Mouse (Mus musculus) macrophage (primary cell): Measurements from ENCODE around the gene Ddx41. TPM values are rescaled to one million over a fixed set of nuclear protein-coding genes. Genes with fewer than 3 reads are reported as not detected.
"Not testable (repeated sequence)": the region's sequence is repeated elsewhere in the genome, so short reads cannot be mapped to it uniquely, and the experiment has no call there.

ENCODE experiments used
- H3K27ac ChIP-seq: fragments of 350-480 bp; formaldehyde crosslinking; 2 replicates; pipeline ENCODE4 v1.9.0; 2021
- H3K36me3 ChIP-seq: fragments of 350-480 bp; formaldehyde crosslinking; 2 replicates; pipeline ENCODE4 v1.9.0; 2021; ENCODE audit errors: inconsistent target
- H3K4me3 ChIP-seq: fragments of 350-480 bp; formaldehyde crosslinking; 2 replicates; pipeline ENCODE4 v1.9.0; 2021; ENCODE audit errors: inconsistent target
- H3K79me2 ChIP-seq: fragments of 350-480 bp; formaldehyde crosslinking; 2 replicates; pipeline ENCODE4 v1.9.0; 2021; ENCODE audit errors: inconsistent target
- WGBS: methylation state at CpG from one replicate; pipeline ENCODE4 v1.1.7; 2026; ENCODE audit warnings: inconsistent platforms; ENCODE audit not compliant: missing documents; 5-methylcytosine and 5-hydroxymethylcytosine counted together
- polyA plus RNA-seq: library from polyadenylated mRNA; stranded (reverse); fragments of 250-400 nt; gene quantifications from 3 replicates; pipeline ENCODE4 v1.2.4, GENCODE M21; 2018; ENCODE audit warnings: inconsistent platforms
- total RNA-seq, 78 experiments: library from RNA; depleted of rRNA; stranded (reverse); fragments of 250-400 nt; gene quantifications; 1 replicate in 9 of 78; 2 replicates in 24 of 78; 3 replicates in 43 of 78; 4 replicates in 2 of 78; pipeline ENCODE4 v1.2.4; 2018; ENCODE audit warnings: inconsistent platforms in 56 of 78

Gene Ddx41
- 10 to 100 TPM; 19.8 to 71.7 (median 52.5) TPM for total RNA-seq (2018; cell fraction: chromatin; rRNA removed)
- total RNA-seq (2018; cell fraction: cytosol; rRNA removed) = 10 to 100 TPM; 17.2 to 29.8 (median 24.8) TPM
- 10 to 100 TPM; 12.5 to 45.6 (median 25.3) TPM for total RNA-seq (2018; cell fraction: nucleus; rRNA removed)
- 26.5 to 32.5 TPM (median 27.1 TPM) in 3 replicates for polyA plus RNA-seq

DNA sequence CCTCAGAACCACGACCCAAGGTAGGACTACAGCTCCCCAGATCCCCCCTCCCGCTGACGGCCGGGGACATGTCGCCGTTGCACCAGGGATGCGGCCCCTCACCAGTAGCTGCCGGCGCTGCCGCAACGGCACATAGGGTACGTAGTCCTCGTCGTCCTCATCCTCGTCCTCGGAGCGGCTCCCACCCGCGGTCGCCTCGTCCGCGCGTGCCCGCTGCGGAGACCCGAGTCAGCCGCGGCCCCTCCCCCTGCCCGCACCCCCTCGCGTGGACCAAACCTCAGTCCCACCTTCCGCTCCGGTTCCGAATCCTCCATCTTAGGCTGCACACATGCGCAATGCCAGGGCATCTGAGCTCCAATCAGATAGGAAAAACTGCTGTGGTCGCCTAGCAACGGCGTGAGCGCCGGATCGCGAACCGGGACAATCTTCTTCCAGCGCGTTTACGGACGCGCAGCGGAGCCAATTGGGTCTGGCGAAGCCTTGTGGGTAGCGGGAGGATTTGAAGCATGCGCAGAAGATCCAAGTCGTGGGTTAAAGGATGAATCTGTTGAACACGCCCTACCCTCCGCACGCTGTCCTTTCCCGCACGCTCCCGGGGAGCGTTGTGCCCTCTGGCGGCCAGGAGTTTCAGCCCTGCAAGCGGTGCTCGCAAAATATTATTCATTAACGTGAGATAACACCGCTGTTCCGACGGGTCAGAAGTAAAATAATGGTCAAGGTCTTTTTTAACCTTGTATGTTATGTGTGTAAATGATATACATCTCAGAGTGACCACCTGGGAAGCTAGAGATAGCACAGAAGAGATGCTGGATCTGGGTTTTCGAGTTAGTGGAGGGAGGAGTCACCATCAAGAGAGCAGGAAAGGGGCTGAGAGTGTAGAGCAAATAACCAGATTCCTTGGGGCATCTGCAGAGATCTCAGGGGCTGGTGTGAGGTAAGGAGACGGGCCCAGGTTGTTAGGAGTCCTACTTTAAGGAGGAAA, at the start of gene Ddx41:
TSS of gene Ddx41 (minus strand) at position 465 of the 982 bp plus-strand sequence.
- H3K4me3 ChIP-seq = peak within 1 kb of the TSS; percentile 87
- 0 out of 2 replicates have a peak within 1 kb of the TSS, but pooled peaks have one; percentile 12 for H3K27ac ChIP-seq
- 1% methylated on average over 70 of the region's 70 CpGs for WGBS
- H3K79me2 ChIP-seq = peaks cover 9% of the 10 kb centered on the region; the same call in 1 of the 2 replicates
- peaks cover 48% of the 10 kb centered on the region; the same call in 1 of the 2 replicates for H3K36me3 ChIP-seq

DNA sequence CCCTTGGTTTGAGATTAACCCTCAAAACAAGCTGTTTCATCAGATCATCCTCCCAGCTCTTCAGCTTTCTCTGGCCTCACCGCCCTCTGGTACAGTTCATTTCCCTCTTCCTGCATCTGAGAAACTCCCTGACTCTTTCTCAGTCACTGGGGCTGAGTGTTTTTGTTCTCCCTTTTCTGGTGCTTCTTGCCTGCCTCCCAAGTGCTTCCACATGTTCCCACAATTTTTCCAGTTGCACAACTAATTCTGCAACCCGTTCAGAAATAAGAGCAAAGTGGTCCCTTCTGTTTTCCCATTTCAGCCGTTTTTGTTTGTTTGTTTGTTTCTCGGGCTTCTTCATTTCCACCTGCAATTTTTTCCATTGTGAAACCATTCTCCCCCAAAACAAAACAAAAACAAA, 41.6 kb upstream of the Ddx41 start:
- no peak overlapping the region for H3K4me3 ChIP-seq
- H3K79me2 ChIP-seq = no peaks in the 10 kb centered on the region
- WGBS = 73% methylated on average over 4 of the region's 4 CpGs
- H3K36me3 ChIP-seq = no peaks in the 10 kb centered on the region
- no peak overlapping the region for H3K27ac ChIP-seq

DNA sequence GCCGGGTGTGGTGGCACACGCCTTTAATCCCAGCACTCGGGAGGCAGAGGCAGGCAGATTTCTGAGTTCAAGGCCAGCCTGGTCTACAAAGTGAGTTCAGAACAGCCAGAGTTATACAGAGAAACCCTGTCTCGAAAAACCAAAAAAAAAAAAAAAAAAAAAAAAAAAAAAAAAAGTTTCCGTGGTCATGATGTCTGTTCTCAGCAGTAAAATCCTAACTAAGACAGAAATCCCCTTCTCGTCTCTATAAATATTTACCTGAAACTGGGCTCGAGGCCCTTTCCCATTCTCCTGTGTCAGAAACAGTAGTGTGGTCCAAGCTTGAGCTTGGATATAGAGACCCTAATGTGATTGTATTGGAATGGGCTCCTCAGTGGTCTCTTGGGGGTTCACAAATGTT, 40.4 kb upstream of the Ddx41 start:
- H3K4me3 ChIP-seq, H3K27ac ChIP-seq, H3K79me2 ChIP-seq, H3K36me3 ChIP-seq: not testable (repeated sequence)
- WGBS = 88% methylated on average over 5 of the region's 7 CpGs

DNA sequence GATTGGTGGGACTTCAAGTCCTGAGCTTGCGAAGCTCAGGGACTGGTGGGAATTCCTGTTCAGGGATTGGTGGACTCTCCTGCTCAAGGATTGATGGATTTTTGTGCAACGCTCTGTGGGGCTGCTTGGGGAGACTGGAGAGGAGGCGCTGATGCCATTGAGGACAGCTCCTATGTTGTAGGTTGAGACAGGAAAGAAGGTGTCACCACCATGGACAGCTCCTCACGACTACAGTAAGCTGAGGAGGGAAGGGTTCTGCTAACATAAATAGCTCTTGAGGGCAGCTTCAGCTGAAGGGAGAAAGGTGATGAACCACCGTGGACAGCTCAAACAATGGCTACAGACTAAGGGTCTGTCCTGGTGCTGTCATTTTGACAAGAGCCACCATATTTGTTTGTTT, 39.5 kb upstream of the Ddx41 start:
- no peak overlapping the region for H3K27ac ChIP-seq
- no peaks in the 10 kb centered on the region for H3K79me2 ChIP-seq
- 69% methylated on average over 5 of the region's 5 CpGs for WGBS
- H3K36me3 ChIP-seq = no peaks in the 10 kb centered on the region
- H3K4me3 ChIP-seq = no peak overlapping the region

DNA sequence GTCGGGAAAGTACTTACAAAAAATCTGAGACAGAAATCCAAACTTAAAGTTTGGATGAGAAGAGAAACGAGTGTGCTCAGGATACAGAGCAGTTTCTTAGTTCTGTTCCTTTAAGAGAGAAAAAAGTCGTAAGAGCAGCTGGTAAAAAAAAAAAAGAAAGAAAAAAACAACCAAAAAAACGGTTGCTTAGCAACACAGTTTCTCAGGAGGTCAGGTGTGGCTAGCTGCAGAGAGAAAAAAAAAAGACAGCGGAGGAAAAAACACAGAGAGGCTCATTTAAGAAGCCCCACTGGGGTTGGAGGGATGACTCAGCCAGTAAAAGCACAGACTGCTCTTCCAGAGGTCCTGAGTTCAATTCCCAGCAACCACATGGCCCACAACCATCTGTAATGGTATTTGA, 37.9 kb upstream of the Ddx41 start:
- 78% methylated on average over 5 of the region's 5 CpGs for WGBS
- Histone ChIP-seq H3K79me2 (peaks cover 13% of the 10 kb centered on the region), H3K36me3 (no peaks in the 10 kb centered on the region), H3K27ac (no peak overlapping the region), H3K4me3 (no peak overlapping the region)

DNA sequence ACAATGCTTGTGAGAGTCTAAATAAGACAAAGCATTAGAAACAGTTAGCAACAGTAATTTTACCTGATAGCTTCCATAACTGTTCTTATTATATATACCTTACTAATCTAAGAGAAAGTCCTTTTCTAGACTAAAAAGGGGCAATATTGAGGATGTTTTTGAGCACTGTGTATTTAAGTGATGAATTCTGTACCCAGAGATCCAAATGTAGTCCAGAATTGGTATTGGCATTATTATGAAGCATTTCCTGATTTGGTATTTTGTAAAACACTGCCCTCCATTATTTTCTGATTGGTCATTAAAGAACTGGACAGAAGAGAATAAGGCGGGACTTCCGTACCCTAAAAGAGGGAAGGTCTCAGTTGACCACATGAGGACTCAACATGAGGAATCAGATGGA, 37.0 kb upstream of the Ddx41 start, which contains the start of gene Tmed9:
TSS of gene Tmed9 (plus strand) at position 301 of the 400 bp plus-strand sequence.
- Histone ChIP-seq H3K27ac (no peak within 1 kb of the TSS), H3K36me3 (no peaks in the 10 kb centered on the region), H3K79me2 (peaks cover 22% of the 10 kb centered on the region), H3K4me3 (no peak within 1 kb of the TSS)
- 94% methylated on average over 2 of the region's 2 CpGs for WGBS

DNA sequence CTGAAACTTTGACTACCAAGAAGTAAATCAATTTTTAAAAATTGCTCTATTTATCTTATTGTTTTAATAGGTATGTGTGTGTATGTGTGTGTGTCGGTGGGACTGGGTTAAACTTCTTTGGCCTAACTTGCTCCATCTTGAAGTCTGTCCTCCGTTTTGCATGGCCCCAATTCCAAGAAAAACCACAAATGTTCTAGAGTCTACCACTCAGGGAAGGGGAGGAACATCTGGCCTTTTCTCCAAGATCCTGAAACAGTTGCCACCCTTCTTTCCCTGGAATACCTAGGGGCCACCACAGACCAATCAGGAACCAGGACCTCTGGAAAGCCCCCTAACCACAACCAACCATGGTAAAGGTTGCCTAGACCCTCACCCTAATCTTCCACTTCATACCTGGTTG, 35.5 kb upstream of the Ddx41 start:
- WGBS = 94% methylated on average over 2 of the region's 2 CpGs
- no peaks in the 10 kb centered on the region for H3K36me3 ChIP-seq
- H3K4me3 ChIP-seq = no peak overlapping the region
- H3K79me2 ChIP-seq = peaks cover 36% of the 10 kb centered on the region
- H3K27ac ChIP-seq = no peak overlapping the region

DNA sequence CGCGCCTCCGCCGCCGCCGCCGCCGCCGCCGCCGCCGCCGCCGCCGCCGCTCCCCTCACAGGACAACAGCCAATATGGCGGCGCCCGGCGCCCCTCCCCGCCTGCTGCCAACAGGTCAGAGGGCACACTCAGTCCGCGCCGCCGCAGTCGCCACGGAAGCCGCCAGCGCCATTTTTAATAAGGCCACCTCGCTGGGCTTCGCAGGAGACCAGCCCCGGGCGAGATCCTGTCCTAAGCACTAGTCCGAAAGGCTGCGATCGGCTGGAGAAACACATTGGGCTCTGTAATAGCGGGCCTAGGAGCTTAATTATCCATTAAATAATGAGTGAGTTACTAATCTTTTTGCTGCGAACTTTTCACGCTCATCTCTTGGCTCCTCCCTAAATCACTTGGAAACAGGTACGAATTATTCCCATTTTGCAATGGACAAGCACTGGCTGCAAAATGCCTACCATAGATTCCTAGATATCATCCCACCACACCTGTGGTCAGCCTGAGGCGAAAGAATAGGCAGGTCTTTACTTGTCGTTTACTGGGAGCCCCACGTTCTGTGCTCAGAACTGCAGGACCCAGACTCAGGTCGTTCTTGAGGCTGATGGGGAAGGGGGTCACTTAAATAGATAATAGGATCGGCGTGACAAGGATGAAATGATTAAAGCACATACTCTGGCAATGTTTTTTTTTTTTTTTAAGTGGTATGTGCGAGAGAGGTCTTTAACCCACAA, 34.7 kb upstream of the Ddx41 start, which contains the start of gene Fam193b:
TSS of gene Fam193b (minus strand) at position 94 of the 725 bp plus-strand sequence.
- Histone ChIP-seq H3K36me3 (no peaks in the 10 kb centered on the region), H3K27ac (peak within 1 kb of the TSS; percentile 5), H3K79me2 (peaks cover 44% of the 10 kb centered on the region), H3K4me3 (peak within 1 kb of the TSS; percentile 94)
- WGBS = 1% methylated on average over 42 of the region's 47 CpGs

DNA sequence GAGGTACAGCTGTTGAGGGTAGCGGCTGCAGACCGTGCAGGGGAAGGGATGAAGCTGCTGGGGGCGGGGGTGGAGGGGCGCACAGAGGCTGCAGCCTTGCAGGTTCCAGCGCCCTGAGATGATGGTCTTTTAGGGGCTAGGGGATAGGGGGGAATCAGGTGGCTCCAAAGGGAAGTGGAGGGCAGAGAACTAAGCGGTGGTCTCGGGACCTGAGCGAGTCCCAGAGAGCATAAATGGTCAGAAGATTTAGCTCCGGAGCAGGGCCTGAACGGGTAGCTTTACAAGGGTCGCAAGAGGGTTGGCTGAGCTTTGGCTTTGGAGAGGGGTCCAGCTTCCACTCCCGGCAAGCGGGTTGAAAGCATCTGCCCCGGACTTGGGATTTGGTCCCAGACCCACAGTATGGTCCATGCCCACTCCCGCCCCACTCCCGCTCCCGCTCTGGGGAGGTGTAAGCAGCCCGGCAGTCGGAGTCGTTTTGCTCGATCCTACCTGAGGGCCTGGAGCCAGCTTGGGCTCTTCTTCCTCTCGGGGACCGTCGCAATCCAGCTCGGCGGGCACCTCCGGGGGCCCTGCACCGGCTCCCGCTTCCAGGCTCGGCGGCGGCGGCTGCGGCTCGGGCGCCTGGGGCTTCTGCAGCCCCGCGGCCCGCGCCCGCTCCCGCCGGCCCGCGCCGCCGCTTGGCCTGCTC, 34.0 kb upstream of the Ddx41 start:
- Histone ChIP-seq H3K79me2 (peaks cover 52% of the 10 kb centered on the region), H3K27ac (no peak overlapping the region; the same call in 1 of the 2 replicates), H3K4me3 (peak overlapping the region; percentile 94), H3K36me3 (no peaks in the 10 kb centered on the region)
- WGBS = under 1% methylated on average over 46 of the region's 47 CpGs

DNA sequence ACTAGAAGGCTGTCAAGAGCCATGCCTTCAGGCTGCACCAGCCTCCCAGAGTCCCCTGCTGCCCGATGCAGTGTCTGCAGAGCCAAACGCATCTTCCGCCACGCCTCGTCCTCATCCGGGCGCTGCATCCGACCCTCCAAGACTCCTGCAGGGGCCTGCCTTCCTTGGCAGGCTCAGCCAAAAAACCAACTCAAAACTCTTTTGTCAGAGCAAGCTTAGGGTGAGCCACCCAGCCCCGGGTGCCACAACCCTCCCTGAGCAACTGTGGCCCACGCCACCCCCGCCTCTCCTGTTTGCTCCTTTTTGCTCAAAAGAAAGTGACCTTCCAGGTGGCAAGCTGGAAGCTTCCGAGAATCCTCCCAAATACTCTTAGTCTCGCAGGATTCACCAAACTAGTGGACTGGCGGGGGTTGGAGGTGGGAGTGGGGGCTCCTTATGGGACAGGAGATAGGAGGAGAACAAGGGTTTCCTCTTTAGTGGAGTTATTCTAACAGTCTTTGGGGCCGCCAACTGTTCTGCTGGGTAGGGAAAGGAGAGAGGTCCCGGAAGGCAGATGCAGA, 33.3 kb upstream of the Ddx41 start:
- Histone ChIP-seq H3K36me3 (no peaks in the 10 kb centered on the region), H3K27ac (no peak overlapping the region)
- 44% methylated on average over 16 of the region's 16 CpGs for WGBS

DNA sequence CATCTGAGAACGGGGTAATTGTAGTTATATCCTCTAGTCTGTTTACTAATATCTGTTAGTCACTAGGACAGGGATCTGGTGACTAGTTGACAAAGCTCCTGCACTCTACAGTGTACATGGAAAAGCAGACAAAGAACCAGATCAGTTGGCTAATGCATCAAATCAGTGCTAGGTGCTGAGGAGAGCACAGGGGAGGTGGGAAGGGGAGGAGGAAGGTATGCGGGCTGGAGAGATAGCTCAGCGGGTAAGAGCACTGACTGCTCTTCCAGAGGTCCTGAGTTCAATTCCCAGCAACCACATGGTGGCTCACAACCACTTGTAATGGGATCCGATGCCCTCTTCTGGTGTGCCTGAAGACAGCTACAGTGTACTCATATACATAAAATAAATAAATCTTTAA, 32.1 kb upstream of the Ddx41 start:
- peaks cover 71% of the 10 kb centered on the region for H3K79me2 ChIP-seq
- not testable (repeated sequence) for H3K27ac ChIP-seq, H3K4me3 ChIP-seq, H3K36me3 ChIP-seq
- 100% methylated on average over 4 of the region's 4 CpGs for WGBS

More for the DNA sequence above, 33.3 kb upstream of the Ddx41 start:
- H3K4me3 ChIP-seq = peak overlapping the region; percentile 94
- peaks cover 58% of the 10 kb centered on the region for H3K79me2 ChIP-seq

DNA sequence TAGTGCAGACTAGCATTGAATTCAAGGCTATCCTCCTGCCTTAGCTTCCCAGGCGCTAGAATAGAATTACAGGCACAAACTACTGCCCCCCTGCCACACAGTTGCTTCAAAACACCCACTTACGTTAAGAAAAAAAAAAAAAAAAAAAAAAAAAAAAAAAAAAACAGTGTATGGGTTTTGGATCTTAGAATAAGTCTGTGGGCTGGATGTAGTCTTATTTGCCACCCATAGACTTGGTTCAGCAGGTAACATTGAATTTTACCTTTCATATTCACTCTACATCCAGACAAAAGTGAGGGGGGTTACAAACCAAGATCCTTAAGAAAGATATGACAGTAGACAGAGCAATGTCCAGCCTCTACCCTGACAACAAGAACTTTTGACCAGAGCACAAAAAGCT, 31.5 kb upstream of the Ddx41 start:
- H3K79me2 ChIP-seq = peaks cover 77% of the 10 kb centered on the region

DNA sequence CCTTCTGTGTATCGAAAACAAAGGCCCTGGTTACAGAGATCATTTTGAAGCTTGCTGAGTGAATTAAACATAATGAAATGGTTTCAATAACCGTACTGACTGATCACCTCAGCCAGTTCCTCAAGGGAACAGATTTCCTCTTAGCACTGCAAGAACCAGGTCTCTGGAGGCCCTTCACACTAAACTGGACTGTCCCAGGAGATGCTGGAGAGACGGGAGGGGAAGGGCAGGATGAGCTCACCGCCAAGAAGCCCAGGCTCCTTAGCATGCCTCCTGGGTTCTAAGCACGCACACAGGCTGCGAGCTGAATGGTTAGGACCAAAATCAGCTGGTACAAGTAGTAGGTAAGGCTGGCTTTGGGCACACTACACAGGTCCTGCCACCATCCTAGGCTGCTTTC, 30.5 kb upstream of the Ddx41 start:
- 95% methylated on average over 6 of the region's 6 CpGs for WGBS
- Histone ChIP-seq H3K36me3 (no peaks in the 10 kb centered on the region), H3K4me3 (no peak overlapping the region), H3K27ac (no peak overlapping the region), H3K79me2 (peaks cover 85% of the 10 kb centered on the region)

More for the DNA sequence above, 31.5 kb upstream of the Ddx41 start:
- WGBS = 100% methylated on average over 1 of the region's 2 CpGs
- Histone ChIP-seq H3K4me3 (no peak overlapping the region), H3K27ac (no peak overlapping the region), H3K36me3 (no peaks in the 10 kb centered on the region)
